Mouse (Mus musculus) cerebellum, postnatal 4 days (tissue): ENCODE measurements at regions not wholly inside any gene's neighbourhood (a gene's known extent, or its start where the extent isn't known, plus 50 kb on each side); places are given as distances from the start of the nearest gene placed in this dataset.
A peak's percentile ranks its signal among the peaks of the same experiment; 100 is the strongest.

Source experiments
- DNase-seq, 2 experiments: peaks; one replicate each; pipeline ENCODE4 v3.0.0; 2022; ENCODE audit warnings: low spot score in 2 of 2, mixed read lengths in 1 of 2

DNA sequence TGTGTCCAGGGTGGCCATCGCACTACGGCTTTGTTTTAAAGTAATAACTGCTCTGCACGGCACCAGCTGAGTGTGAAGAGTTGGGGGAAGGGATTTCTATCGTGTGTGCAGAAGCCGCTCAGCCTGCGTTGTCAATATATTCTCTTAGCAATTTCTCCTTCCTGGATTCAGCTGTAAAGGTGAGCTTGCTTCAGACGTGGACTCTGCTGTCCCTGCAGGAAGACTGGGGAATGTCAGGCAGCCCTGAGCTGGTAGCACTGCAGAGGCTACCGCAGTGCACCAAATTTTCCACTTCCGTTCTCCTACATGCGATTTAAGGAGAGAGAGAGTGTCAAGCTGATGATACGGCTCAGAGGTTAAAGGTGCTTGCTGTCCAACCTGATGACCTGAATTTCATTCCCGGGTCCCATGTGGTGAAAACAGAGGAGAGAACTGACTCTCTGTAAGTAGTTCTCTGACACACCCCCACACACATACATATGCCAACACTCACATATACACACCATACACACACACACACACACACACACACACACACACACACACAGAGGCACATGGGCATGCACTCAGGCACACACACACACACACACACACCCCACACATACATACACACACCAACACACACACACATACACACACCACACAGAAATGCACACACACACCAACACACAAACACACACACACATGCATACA lies 59.9 kb upstream of the Prelid3b start:
- peak in 1 of 2 experiments; percentile 34 for DNase-seq

DNA sequence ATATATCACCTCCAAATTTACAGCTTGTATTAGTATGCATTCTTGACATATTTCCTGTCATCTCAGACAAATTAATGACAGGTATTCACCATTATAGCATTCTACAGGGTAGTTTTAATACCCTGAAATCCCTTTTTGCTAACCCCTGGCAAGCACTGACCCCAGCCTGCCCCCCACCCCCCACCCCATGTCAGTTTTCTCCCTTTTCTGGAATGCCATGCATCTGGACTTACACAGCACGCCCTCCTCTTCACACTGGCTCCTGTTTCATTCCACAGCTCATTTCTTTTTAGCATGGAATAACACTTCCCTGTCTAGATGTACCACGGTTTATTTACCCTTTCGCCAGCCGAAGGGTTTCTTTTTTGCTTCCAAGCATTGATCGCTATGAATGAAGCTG lies 67.8 kb upstream of the Prelid3b start:
- DNase-seq: no peak

DNA sequence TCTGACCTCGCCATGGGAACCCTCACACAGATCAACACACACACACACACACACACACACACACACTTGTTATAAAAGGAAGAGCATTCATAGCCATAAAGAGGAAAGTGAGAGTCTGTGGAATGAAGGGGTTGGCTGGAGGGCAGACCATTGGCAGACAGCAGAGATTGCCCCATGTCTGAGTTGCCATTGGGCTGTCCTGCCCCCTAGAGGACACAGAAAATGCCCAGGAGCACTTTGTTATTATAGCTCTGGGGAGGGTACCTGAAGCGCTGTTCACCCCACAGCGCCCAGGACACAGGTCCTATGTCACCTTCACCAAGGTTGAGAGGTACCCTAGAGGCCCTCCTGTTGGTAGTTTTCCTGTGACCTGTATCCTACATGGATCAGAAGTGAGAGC lies 74.3 kb upstream of the Prelid3b start:
- DNase-seq: no peak

DNA sequence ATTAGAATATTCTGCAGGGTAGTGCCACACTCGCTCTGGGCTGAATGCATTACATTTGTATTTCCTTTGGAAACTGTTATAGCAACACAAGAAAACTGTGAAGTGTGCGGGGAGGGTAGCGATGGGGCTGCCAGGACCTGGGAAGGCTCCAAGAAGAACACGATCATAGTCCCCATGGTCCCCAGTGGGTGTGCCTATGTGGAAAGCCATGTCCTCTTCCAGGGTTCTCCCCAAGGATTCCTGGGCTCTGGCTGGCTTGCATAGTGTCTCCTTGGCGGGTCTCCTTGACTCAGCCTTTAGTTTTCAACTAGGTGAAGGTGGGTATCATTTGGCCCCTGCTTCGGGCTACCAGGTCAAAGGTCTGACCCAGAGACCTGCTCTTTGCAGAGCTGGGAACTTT lies 74.8 kb upstream of the Prelid3b start:
- no peak for DNase-seq

DNA sequence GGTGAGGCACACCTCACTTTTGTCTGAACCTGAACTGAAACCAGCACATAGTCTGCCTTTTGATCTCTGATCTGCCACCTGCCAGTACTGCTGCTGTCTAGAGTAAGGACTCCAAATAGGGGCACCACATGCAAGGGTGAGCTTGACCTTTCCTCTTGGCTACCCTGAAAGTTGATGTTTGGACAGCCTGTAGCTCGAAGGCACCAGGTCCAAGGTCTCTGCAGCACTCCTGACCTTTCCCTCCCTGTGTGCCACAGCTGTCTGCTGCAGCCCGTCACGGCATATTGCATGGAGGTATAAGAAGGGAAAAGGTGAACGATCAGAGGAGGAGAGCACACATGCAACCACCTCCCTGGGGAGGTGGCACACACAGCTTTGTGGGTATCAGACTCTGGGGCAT lies 75.9 kb upstream of the Prelid3b start:
- DNase-seq: no peak

DNA sequence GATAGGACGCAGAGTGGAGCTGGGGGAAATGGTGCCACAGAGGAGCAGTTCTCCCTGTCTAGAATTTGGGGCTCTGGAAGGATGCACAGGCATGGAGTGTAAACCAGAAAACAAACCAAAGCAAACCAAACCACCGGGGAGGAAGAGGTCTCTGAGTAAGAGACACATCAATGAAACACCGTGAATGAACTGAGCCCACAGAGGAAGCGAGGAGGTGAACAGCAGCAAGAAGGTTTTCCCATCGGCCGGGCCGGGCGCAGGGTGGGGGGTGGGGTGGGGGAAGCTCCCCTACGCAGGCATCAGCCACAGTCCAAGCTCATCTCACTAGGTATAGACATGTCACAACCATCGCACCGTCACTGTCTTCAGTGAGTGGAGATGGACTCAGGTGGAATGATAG lies 82.9 kb upstream of the Prelid3b start:
- no peak for DNase-seq

GRCm38 (mm10) chr2:174561828-174562429 lies 81.4 kb upstream of the Zfp831 start:
- no peak for DNase-seq

DNA sequence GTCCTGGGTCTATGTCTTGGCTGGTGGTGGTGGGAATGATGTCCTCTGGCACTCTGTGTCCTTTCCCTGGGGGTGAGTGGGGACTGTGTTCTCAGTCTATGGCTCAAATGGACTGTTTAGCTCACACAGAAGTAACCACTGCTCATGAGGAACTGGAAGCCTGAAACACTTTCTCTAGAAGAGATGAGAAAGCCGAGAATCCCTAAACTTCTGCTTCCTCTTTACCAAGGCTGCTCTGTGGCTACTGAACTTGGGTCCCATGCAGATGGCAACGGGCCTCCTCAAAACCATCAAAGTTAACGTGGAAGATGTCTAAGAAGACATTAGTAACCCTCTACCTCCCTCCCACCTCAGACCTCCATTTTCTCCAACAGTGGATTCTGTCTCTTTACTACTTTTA lies 79.4 kb upstream of the Zfp831 start:
- DNase-seq: no peak

- no peak for DNase-seq
These were observed 78.5 kb upstream of the Zfp831 start for GRCm38 (mm10) chr2:174564817-174565216.

GRCm38 (mm10) chr2:174565891-174566290 lies 77.4 kb upstream of the Zfp831 start:
- no peak for DNase-seq

- DNase-seq: no peak
These were observed 76.6 kb upstream of the Zfp831 start for GRCm38 (mm10) chr2:174566752-174567151.

GRCm38 (mm10) chr2:174574804-174575507 lies 68.4 kb upstream of the Zfp831 start:
- no peak for DNase-seq

- no peak for DNase-seq
These were observed 67.8 kb upstream of the Zfp831 start for GRCm38 (mm10) chr2:174575546-174575945.

DNA sequence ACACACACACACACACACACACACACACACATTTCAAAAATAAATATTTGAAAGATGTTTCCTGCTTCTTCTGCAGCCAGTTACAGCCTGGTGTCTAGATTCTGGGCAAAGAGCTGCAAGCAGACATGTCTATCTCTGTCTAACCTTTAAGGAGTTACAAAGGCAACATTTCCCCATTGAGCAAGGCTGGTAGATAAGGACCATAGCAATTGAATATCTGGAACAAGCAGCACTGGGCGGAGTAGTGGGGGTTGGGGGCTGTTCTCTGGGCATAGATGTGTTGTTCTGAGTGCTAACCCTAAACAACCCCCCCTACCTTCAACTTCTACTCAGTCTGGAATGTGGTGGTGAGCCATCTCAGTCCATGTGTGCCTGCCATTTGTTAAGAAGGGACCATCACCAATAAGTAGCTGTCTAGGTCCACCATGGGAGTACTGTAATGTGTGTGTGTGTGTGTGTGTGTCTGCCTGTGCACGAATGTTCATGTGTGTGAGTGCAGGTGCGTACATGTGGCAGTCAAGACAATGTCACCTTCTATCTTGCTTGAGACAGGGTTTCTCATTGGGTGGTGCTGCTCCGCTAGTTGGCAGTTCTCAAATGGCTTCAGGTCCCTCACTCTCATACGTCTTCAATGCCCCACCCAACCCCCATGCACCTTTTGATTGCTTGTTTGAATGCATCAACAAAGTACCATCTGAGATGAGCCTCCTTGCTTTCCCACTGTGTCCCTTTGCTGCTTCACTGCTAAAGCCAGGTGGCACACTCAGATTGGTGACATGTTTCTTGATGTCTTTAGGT lies 62.2 kb upstream of the Zfp831 start:
- DNase-seq: no peak

- DNase-seq: no peak
These were observed 59.1 kb upstream of the Zfp831 start for GRCm38 (mm10) chr2:174584272-174584671.
